Mouse (Mus musculus) NIH3T3 (cell line): ENCODE measurements at regions not wholly inside any gene's neighbourhood (a gene's known extent, or its start where the extent isn't known, plus 50 kb on each side); places are given as distances from the start of the nearest gene placed in this dataset.
"Not testable (repeated sequence)": the region's sequence is repeated elsewhere in the genome, so short reads cannot be mapped to it uniquely, and the experiment has no call there.

Experiments
- DNase-seq: peaks from one replicate; pipeline ENCODE4 v3.0.0-alpha.2; 2012; ENCODE audit warnings: low read depth

- no peak for DNase-seq
These were observed 194.4 kb upstream of the Ppp6c start for GRCm38 (mm10) chr2:39420696-39421095.

- peak; percentile 13 for DNase-seq
These were observed 174.1 kb upstream of the Ppp6c start for GRCm38 (mm10) chr2:39400336-39400735.

GRCm38 (mm10) chr2:39399523-39399922 is 173.3 kb upstream of the Ppp6c start:
- DNase-seq = peak; percentile 7

GRCm38 (mm10) chr2:39394643-39395042 is 168.4 kb upstream of the Ppp6c start:
- no peak for DNase-seq

GRCm38 (mm10) chr2:39377264-39377663 is 151.0 kb upstream of the Ppp6c start:
- DNase-seq = no peak

- DNase-seq = peak; percentile 96
These were observed 147.0 kb upstream of the Ppp6c start for GRCm38 (mm10) chr2:39373068-39373779.

- DNase-seq = no peak
These were observed 118.0 kb upstream of the Ppp6c start for GRCm38 (mm10) chr2:39344207-39344606.

GRCm38 (mm10) chr2:39340406-39340805 is 114.2 kb upstream of the Ppp6c start:
- DNase-seq = no peak

- DNase-seq = no peak
These were observed 112.8 kb upstream of the Ppp6c start for GRCm38 (mm10) chr2:39338832-39339649.

- DNase-seq = no peak
These were observed 111.3 kb upstream of the Ppp6c start for GRCm38 (mm10) chr2:39337524-39337923.

- no peak for DNase-seq
These were observed 99.7 kb upstream of the Ppp6c start for GRCm38 (mm10) chr2:39325715-39326493.

- not testable (repeated sequence) for DNase-seq
These were observed 98.9 kb upstream of the Ppp6c start for GRCm38 (mm10) chr2:39325122-39325521.

- no peak for DNase-seq
These were observed 73.6 kb upstream of the Ppp6c start for GRCm38 (mm10) chr2:39299798-39300382.

GRCm38 (mm10) chr2:39299290-39299689 is 73.0 kb upstream of the Ppp6c start:
- DNase-seq = no peak

GRCm38 (mm10) chr2:39295435-39295834 is 69.2 kb upstream of the Ppp6c start:
- no peak for DNase-seq

GRCm38 (mm10) chr2:39278218-39278617 is 52.0 kb upstream of the Ppp6c start:
- DNase-seq = peak; percentile 34
